Mouse (Mus musculus) testis, postnatal 10 days (tissue): ENCODE results near the gene Mfsd6.
A peak's percentile ranks its signal among the peaks of the same experiment; 100 is the strongest.

Source experiments
- DNase-seq: peaks from one replicate; pipeline ENCODE4 v3.0.0; 2021; ENCODE audit warnings: low spot score

Mfsd6 gene

DNA sequence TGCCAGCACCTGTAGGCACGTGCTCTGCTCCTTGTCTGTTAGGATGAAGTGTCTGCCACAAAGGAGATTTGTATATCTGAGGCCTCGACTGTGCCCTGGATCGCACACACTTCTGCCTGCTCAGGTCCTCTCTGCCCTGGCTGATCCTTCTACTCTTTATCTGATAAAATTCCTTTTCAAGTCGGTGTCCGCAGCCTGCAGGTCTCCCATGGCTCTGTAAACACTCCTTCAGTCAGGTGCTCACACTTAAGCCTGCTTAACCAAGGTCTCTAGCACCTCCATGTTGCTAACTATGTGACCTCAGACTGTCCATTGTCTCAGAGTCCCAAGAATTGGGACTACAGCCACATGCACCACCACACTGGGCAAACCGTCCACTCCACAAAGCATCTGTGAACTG lies 87.0 kb downstream of the Mfsd6 start:
- DNase-seq, result no peak

DNA sequence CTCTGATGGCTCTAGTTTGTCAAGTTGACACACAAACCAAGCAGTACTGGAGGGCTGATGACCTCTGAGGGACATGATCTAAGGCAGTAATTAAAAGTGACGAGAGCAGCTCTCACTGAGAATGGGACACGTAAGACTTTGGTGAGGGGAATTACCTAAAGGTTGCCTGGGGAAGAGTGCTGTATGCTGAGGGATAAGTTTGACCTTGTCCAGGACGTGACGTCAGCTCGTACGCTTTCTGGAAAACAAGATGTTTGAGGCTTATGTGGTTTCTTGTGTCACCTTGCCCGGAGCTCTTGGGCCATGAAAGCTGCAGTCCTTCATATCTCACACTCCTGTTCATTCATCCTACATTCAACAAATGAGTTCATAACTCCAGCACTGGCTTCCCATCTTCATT lies 88.2 kb downstream of the Mfsd6 start:
- DNase-seq, result no peak

DNA sequence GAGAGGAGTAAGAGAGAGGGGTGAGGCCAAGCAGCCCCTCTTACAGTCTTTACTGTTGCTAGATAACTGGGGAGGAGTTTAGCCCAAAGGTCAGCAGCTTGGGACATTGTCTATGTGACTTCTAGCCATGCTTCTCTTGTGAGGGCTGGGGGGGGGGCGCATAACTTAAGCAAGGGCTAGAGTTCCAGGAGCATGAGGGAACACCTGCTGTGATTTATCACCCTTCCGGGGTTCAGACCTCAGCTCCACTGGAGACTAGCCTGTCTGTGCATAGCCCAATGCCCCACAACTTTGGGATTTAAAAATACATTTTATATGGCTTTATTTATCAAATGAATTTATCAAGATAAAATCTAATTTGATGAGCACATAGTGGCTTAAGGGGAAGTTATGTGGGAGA lies 89.2 kb downstream of the Mfsd6 start:
- DNase-seq, result no peak

DNA sequence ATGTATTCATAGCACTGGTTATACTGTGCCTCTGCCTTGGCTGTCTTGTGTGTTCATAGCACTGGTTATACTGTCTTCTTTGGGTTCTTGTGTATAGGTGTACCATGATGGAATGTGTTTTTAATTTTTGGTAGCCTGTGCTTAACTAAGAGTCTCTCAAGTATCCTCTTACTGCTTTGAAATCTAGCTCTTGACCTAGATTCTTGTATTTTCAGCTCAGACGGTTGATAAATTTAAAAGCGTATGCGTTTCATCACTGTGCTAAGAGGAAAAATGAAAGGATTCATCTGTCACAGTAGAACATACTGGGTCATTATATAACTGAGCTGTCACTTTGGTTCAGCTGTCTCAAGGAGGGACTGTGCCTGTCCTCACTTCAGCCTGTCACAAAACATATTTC lies 91.3 kb downstream of the Mfsd6 start:
- DNase-seq, result no peak

DNA sequence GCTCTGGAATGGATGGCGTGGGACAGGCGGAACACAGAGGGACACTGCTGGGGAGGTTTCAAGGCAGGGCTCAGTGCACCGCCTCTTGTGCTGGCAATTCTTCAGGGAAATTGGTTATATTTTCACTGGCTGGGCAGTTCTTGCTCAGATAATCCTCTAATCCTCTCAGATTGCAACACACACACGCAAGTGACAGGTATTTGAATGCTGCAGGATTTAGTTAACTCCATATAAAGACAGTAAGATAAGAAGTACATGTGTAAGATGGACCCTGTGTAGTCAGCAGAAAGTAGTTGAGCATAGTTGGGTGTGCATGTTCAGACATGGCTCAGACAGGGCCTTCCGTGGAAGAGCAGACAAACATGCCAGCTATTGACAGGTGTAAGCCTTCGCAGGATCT lies 93.0 kb downstream of the Mfsd6 start:
- no peak for DNase-seq

DNA sequence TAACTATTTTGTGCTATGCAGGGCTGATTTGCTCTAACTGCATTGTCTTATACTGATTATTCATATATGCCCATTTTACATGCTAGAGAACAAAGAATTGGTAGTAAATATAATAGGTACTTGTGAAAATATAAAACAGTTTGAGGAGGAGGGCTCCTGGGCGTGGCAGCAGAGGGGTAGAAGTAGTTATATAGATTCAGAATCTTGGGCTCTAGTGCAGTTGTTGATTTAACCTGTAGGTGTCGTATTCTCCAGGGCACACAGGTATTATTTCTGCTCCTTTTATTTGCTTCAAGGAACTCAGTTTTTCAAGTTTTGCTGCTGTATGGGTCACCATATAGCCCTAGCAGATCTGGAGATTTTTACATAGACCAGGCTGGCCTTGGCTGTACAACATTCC lies 95.7 kb downstream of the Mfsd6 start:
- DNase-seq, result no peak

DNA sequence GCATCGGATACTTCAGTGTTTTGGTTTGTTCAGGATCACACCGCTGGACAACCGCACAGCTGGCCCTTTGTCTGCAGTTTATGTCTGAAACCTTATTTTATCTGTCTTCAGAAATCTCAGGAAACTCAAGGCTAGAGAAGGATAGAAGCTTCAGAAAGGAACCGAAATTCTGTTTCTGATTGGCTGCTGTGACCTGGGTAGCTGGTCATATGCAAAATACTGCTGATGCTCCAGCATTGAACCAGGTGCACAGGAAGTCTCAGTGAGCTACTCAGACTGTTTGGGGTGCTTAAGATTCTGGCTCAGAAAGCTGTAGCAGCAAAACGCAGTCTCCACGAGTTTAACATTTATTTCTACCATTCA lies 96.3 kb downstream of the Mfsd6 start:
- no peak for DNase-seq

DNA sequence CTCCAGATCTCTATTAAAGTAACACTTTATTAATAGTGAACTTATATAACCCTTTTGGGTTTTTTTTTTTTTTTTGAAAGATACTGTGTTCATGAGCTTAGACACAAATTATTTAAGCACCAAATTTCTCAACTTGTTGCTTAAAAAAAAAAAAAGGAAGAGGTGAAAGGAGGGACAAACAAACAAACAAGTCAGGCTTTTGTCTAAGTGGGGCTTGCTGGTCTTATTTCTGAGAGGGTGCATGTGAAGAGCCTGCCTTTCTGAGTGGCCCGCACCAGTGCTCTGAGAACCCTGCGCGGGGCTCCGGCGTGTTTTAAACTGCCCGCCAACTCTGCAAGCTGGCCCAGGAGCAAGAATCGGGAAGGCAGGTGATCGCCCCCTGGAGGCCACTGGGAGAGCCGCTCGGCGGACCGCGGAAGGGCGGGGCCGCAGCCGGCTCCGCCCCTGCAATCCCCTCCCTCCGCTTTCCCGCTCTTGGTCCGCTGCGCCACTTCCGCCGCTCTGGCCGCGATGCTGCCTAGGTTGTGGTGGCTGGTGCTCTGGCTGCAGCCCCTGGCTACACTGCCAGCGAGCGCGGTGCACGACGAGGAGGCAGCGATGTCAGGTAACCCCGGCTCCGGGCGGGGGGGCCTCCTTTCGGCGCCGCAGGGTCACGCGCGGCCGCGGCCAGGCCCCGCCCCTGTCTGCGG lies 96.9 kb downstream of the Mfsd6 start, which contains the start of gene Nemp2:
Gene Nemp2, plus strand, starts transcription at position 456 of the 689 bp plus-strand sequence.
- DNase-seq, result peak; percentile 96

DNA sequence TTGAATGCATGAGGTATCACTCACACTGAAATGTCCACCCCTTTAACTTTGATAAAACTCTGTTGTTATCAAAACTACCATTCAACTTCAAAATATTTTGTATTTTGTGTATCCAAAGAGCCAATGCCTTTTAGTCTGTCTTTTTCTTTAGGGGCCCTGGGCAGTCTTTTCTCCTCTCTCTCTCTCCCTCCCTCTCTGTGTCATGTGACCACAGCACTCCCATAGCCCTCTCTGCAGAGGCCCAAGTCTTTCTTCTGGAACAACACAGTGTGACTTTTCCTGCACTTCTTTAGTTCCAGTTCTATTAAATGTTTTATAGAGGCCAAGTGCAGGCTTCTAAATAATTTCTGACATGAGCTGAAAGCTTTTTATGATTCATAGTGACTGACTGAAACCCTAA lies 106.8 kb downstream of the Mfsd6 start:
- no peak for DNase-seq

DNA sequence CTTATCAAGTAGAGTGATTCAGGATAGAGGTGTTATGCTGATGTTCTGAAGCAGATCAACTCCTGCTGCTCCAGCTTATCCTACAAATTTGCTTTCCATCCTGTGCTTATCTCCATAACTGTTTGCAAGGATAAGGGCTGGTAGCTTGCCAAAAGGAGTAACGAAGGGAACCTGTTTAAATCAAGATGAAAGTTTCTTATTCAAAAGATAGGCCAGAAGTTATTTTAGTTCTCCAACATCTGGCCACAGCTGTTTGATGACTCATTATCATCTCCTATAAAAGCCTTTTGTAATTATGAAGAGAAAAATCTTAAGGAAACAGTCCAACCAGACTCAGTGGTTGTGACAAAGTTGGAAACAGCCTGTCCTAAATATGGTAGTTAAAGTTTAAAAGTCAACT lies 109.0 kb downstream of the Mfsd6 start:
- DNase-seq, result no peak

DNA sequence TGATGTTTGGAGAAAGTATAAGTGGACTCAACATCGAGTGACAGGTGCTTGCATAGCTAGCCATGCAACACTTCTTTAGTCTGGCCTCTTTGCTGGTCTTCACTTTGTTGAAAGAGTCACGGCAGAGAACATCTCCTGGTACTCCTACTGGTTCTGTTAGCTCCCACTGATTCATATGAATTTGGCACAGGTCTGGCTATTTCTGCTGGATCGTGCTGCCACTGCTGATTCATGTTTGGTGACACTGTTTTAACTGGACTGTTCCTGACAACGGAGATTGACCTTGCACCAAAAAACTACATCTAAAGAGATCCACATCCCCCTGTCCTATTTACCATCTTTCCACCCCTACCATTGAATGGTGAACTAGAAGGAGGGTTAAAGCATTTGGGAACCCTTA lies 118.8 kb downstream of the Mfsd6 start:
- DNase-seq, result no peak

DNA sequence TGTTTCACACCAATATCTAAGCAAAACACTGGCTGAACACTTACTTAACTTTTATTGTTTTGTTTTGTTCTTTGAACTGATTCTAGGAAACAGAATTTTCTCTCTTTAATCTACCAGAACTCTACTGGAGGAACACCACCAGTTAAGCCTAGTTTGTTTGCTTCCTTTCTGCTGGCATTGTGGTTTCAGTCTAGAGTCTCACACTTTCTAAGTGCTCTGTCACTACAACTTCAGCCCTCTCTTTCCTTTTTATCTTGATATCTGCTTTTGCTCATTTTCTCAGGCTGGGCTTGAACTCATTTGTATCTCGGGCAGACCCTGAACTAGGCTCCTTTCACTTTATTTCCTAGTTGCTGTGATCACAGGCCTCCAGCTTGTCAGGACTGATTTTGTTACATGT lies 119.6 kb downstream of the Mfsd6 start:
- DNase-seq, result no peak
